Mouse (Mus musculus): ENCODE measurements around the gene Rnf41. TPM values are rescaled to one million over a fixed set of nuclear protein-coding genes. Genes with fewer than 3 reads are reported as not detected.

The Rnf41 gene
- polyA plus RNA-seq (2017; shearing (Covaris generic)): 10 to 100 TPM; 26.1 to 39.3 TPM

DNA sequence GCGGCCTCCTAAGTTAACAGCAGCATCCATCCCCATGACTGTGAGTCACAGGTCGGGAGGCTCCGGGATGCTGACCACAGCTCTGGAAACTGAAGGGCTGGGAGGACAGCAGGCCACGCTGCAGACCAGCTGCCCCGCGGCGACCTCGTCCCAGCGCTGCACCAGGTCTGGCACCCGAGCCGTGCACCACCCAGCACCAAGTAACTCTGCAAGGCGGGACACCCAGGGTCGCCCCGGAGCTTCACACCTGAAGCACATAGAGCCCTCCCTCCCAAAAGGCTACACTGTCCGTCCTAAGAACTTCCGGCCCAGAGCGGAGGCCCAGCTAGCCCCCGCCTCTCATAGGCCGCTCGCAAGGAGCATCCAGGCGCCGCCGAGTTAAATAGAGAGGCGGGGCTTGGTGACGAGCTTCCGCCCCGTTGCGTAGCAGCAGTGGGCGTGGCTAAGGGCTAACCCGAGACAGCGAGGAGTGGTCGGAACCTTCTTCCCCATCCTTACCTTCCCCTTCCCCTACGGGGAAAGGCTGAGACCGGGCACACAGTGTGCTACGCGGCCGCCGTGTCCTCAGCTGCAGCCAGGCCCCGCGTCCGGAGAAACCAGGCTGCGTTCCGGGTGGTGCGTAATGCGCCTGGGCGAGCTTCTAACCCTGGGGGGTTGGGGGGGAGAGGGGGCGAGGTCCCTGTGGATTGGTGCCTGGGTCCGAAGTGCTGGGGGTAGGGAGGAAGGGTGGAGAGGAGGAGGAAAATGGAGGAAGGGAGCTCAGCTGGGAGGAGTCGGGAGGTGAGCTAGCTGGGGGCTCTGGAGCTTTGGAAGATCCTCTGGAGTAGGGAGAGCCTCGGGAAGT is at the start of gene Rnf41, which contains the start of gene Nabp2:
TSS of gene Rnf41 (plus strand) at position 447 of the 844 bp plus-strand sequence.
TSS of gene Nabp2 (minus strand) at position 282 of the 844 bp plus-strand sequence.
- peak; percentile 72 for ATAC-seq

DNA sequence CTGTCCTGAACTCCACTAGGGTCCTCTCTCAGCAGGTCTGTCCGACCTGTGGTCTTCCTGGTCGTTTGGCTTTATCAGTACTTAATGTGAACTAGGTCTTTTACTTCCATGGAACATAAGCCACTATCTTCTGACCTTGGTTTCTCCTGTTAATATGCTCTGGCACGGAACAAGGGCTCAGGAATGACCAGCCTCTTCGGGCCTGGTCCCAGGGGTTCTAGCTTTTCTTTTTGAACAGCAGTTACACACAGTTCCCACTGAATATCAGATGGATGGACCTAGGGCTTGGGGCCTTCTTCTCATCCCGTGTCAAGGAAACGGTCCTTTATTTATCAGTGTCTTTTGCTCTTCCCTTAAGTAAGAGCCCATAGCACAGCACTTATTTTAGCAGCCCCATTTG is 49.6 kb upstream of the Rnf41 start:
- ATAC-seq: no peak

DNA sequence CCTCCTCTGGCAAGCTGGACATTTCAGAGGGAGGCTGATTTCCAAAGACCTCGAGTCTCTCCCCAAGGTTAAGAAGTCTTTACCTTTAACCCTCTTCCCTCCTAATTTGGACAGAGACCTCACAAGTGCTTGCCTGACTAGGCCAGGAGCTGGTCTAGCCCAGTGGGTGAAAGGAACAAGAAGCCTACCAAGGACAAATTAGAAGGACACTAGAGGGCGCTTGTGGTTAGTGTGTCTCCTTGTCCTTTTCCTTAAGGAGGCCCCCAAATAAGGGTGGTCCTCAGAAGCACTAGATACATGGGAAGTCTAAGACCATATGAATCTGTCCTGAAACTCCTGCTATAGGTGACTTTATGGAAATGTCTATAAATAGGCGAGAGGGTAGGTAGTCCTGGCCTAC is 48.9 kb upstream of the Rnf41 start:
- ATAC-seq: no peak

DNA sequence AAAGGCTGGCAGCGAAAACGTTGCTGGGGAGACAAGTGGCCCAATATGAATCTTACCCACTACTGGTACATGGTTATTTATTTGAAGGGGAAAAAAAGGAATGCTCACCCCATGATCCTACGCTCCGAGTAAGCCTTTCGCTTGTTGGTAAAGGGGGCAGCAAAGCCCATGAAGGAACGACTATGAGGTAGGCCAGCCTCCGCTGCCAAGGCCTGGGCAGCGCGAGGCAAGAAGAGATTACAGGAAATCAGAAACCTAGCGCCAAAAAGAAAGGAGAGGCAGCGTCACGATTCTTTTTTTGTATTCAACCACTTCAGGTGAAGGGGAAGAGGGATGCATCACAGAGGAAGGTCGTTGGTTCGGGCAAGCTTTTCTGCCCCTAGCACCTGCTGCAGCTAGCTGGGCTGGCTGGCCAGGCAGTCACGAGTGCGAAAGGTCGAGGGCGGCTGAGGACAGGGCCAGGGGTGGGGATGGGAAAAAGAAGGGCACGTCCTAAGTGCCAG is 43.5 kb upstream of the Rnf41 start:
- ATAC-seq: no peak

DNA sequence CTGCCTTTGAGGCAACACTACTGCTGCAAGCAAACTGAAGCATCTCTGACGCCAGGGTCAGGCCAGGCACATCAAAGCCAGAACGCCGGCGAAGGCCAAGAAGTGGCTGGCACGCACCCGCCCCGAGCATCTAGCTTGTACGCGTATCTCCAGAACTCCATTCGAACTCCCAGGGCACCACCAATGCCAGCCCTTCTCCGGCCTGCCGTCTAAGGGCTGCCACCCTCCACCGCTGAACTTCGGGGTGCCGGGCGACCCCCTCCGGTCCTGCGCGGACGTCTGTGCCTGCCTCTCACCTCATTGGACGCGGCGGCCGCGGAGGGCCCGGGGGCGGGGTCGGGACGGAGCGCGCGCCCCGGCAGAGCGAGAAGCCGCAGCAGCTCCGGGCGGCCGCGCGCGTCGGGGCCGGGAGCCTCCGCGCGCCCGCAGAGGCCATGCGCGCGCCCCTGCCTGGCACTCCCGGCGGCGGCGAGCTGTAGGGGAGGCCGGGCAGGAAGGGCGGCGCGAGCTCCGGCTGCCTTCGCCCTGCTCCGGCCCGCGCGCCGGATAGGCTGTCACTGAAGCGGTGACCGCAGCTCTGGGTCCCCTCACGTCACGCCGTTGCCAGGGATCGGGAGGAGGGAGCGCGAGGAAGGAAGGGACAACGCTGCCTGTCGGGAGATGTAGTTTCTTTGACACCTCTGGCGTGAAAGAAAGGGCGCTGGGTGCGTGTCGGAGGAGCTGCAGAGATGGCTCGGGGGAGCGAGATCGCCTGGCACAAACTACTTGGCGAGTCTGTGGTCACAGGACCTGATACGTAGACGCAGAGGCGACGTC is 42.8 kb upstream of the Rnf41 start, which contains the start of gene Coq10a:
TSS of gene Coq10a (minus strand) at position 596 of the 816 bp plus-strand sequence.
- peak; percentile 84 for ATAC-seq

DNA sequence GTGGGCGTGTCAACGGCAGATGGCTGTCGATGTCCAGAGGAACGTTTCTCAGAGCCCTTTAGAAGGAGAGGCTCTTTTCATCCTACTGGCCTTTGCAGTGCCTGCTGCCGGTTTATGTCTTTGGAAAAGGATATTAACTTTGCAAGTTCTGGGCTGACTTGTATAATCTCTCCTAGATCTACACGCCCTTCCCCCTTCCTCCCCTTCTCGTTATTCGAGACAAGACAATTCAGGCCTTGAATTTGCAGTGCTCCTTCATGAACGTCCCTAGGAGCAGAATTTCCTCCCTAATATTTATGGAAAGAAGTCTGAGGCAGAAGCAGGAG is 42.3 kb upstream of the Rnf41 start:
- no peak for ATAC-seq

DNA sequence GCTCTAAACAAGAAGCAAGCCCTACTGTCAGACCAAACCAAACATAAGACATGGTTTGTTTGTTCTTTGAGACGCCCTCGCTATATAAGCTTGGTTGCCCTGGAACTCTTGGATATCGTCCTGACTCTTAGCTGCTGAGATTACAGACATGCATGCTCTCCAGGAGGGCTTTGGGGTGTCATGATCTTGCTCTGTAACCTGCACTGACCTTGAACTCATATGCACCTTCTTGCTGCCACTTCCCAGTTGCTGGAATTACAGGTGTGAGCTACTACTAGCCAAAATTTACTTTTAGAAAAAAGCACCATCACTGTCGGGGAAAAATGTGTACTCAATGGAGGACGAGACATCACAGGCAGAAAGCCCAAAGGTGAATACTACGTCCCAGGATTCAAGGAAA is 41.9 kb upstream of the Rnf41 start:
- ATAC-seq: no peak

DNA sequence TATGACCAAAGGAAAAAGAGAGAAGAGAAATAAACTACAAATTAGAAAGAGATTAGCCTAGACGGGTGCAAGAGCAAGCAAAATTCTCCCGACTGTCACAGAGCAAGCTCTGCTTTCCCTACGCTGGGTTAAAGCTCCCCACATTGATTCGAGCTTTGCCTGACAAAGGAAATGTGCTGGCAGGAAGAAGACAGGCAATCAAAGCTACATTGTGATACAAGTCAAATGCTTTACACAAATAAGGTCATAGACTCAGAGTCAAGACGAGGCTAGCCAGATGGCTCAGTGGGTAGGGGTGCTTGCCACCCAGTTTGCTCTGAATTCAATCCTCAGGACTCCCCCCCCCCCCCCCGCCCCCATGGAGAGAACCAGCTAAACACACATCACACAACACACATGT is 41.4 kb upstream of the Rnf41 start:
- no peak for ATAC-seq

DNA sequence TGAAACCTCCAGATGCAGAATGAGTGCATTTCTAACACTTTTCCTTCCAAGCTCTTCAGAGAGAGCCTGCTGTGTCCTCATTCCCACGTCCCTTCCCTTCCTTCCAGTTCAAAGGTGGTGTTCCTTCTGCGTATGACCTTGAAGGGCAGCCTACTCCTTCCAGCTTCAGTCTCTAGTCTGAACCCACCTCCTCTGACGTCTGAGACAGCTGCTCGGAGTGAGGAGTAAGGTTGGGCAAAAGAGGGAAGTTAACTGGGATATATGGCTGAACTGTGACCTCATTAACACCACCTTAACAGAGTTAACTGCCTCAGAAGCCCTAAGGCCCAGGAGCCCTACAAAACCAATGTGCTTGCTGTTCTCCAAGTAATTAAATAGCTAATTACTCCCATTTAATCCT is 40.9 kb upstream of the Rnf41 start:
- no peak for ATAC-seq

DNA sequence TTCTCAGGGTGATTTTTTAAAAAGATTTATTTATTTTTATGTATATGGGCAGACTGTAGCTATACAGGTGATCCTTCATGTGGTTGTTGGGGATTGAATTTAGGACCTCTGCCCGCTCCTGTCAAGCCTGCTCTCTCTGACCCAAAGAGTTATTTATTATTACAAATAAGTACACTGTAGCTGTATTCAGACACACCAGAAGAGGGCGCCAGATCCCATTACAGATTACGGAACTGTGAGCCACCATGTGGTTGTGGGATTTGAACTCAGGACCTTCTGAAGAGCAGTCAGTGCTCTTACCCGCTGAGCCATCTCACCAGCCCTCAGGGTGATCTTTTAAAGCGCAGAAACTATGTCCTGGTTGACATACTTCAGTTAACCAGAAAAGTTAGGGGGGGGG is 39.3 kb upstream of the Rnf41 start:
- no peak for ATAC-seq

DNA sequence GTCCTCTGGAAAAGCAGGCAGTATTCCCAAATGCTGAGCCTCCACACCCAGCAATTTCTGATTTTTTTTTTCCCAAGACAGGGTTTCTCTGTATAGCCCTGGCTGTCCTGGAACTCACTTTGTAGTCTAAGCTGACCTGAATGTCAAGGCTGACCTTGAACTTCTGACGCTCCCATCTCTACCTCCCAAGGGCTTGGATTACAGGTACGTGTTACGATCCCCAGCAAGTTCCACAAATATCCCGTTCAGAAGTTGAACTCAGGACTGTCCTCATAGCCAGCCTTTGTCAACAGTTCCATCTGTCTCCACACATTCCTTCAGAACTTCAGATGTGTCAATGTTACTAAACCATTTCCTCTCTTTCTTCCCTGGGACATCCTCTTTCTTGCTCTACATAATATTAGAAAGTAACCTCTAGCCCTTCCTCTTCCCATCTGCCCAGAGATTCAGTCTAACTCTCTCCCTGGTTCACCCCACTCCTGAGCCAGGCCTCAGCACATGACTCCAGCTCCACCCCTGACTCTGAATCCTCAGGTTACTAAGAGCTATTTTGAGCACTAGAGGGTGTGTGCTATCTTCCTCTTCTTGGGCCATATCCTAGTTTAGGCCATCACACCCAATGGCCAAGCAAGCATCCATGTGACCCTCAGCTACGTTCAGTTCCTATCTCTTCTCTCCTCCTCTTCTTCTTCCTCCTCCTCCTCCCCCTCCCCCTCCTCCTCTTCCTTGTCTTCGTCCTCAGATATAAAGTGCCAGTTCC is 38.3 kb upstream of the Rnf41 start:
- no peak for ATAC-seq

DNA sequence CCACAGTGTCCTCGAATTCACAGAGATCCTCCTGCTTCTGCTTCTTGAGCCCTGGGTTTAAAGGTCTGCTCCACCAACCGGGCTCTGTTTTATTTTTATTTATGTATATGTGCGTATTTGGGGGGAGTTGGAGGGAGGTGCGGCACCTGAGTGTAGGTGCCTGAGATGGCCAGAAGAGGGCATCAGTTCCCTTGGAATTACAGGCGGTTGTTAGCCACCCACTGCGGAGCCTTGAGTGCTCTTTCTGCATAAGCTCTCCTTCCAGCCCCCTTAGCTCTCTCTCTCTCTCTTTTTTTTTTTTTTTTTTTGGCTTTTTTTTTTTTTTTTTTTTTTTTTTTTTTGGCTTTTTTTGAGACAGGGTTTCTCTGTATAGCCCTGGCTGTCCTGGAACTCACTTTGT is 37.1 kb upstream of the Rnf41 start:
- ATAC-seq: no peak

DNA sequence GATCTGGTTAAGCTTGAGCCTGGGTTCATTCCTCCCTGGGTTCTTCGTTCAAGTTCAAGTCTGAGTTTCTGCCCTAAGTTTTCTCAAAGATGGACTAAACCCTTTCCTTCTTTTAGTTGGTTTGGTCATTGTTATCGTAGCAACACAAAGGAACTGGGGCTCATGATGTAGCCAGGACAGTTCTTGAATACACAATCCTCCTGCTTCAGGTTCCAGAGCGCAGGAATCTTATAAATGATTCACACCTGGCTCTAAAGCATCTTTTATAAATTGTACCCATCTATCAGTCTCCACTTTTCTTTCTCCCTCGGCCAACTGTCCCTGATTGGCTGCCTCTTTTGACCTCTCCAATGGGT is 35.4 kb upstream of the Rnf41 start:
- ATAC-seq: no peak

DNA sequence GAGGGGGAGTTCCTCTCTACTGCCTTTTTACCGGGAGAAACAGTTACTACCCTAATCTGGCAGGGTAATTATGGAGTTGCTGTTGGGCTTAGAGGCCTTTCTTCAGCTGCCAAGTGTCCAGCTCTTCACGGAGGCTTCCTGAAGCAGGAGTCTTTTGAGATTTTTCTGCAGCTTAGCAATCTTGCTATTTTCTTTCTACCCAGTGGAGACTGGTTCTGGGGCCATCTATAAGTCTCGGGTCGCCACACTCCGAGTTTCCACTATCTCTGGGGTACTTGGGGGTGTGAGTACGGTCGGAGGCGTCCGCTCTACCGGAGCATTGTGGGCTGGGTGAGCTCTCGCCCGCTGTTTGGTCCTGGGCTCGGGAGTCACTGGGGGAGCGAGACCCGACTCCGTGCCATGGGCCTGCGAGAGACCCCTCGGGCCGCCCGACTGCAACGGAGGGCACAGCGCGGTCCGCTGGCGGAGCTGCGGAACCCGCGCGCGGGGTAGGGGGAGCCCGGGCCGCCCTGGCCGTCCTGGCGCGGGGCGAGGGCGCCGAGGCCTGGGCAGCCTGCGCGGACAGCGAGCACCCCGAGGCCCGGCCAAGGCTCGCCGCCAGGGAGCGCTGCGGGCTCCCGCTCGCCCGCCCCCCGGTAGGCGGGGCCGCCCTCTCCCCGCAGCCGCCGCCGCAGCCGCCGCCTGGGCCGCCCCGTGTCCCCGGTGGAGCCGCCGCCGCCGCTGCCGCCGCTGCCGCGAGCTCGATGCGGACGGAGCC is 34.8 kb upstream of the Rnf41 start, which contains the start of gene Ankrd52:
TSS of gene Ankrd52 (plus strand) at position 661 of the 757 bp plus-strand sequence.
- peak; percentile 81 for ATAC-seq

DNA sequence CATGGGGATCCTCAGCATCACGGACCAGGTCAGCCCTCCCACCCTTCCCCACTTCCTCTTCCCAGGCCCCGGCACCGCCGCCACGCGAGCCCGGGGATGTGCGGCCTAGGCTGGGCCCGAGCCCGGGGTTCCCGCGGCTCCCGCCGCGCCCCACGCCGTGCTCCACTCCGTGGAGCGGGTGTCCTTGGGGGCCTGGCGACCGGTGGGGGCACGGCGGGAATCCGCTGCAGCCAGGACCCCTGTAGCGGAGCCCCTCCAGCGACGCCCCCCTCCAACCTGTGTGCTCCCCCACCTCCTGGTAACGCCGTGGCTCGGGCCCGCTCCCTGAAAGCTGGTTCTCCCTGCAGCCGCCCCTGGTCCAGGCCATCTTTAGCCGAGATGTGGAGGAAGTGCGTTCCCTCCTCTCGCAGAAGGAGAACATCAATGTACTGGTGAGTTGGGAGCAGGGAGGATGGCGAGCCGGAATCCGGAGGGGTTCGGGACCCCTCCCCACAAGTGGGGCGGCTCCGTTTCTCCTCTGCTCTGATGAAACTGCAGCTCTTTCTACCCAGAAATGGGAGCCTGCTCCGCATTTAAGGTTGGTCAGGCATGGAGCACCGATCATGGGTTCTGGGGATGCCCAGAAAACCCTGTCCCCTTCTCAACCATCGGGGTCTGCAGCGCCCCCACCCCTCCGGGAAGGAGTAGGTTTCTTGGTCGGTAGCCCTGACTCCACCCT is 34.1 kb upstream of the Rnf41 start:
- ATAC-seq: peak; percentile 24

DNA sequence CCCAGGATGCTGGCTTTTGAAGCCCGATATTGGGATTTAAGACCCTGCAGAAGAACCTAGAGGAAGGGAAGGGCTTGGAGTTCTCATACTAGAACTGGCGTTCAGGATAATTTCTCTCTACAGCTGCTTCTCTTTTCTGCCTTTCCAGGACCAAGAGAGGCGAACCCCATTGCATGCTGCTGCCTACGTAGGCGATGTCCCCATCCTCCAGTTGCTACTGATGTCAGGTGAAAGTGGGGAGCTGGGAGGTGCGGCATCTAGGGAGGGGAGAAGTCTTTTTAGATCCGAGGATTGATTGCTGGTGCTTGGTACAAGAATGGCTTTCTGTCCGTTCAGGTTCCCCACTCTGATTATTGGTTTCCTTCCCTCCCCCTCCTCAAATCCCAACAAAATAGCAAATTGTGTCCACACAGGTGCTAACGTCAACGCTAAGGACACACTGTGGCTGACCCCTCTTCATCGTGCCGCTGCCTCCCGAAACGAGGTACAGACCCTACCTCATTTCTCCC is 33.5 kb upstream of the Rnf41 start:
- ATAC-seq: no peak

DNA sequence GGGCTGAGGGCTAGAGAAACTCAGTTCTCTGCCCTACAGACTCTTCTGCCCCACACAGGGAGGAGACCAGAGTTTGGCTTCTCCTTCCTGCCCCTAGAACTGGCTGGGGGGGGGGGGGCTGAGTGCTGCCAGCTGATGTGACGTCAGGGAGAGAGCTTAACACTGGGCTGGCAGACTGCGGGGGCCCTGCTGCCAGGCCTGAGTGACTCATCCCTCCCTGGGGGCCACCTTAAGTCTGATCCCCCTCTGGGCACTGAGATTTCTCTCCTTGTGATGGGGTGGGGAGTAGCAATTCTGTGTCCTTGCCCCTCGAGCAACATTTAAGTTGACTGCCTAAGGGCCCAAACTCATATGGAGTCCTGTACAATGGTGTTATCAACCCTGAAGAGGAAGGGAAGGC is 33.0 kb upstream of the Rnf41 start:
- no peak for ATAC-seq

DNA sequence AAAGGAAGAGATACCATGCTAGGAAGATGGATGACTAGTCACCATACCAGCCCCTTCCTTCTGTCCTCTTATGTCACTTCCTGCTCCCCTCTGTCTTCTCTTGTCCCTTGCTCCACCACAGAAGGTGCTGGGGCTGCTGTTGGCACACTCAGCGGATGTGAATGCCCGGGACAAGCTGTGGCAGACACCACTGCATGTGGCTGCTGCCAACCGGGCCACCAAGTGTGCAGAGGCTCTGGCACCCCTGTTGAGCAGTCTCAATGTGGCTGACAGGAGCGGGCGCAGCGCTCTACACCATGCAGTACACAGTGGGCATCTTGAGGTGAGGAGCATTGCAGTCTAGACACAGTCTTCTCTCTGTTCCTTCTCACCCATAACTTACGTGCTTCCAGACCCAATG is 32.2 kb upstream of the Rnf41 start:
- ATAC-seq: no peak

DNA sequence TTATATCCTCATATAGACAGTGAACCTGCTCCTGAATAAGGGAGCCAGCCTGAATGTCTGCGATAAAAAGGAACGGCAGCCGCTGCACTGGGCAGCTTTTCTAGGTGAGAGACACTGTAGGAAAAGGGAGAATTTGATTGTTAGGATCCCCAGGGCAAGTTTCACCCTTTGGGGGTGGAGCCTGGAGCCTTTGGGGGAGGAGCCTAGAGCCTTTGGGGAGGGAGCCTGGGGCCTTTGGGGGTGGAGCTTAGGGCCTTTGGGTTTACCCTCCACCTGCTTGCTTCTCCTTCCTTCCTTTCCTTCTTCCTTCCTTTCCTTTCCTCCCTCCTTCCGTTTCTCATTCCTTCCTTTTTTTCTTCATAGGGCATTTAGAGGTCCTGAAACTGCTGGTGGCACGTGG is 30.9 kb upstream of the Rnf41 start:
- ATAC-seq: no peak

DNA sequence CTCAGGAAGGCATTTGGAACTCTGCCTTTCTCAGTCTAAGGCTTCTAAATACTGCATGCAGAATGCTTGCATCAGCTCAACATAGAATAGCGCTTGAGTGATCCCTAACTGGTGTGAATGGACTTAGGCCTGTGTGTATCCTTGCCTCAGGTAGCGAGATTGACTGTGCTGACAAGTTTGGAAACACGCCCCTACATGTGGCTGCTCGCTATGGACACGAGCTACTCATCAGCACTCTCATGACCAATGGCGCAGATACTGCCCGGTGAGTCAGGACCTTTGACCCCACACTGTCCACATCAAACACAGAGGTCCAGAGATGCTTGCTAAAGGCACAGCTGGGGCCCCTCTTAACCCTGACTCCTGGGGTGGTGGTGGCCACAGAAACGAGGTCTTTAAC is 29.0 kb upstream of the Rnf41 start:
- no peak for ATAC-seq

DNA sequence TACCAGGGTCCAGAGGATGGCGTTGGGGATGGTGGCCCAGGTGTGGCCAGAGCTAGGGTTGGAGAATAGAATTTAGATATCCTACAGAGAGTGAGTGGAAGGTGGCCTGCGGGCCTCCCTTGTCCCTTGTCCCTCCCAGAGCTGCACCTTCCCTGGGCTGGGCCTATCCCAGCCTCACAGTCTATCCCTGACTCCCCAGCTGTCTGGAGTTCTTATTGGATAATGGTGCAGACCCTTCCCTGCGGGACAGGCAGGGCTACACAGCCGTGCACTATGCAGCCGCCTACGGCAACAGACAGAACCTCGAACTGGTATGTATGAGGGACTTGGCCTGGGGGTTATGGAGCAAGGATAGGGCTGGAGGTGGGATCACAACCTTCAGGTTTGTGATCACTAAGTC is 25.6 kb upstream of the Rnf41 start:
- ATAC-seq: no peak

All from activated CD4-positive, CD25-positive, alpha-beta regulatory T cell, adult 4 months (primary cell).